Mouse (Mus musculus): ENCODE measurements around the gene Ift88.
"Not testable (repeated sequence)": the region's sequence is repeated elsewhere in the genome, so short reads cannot be mapped to it uniquely, and the experiment has no call there.

The Ift88 gene

DNA sequence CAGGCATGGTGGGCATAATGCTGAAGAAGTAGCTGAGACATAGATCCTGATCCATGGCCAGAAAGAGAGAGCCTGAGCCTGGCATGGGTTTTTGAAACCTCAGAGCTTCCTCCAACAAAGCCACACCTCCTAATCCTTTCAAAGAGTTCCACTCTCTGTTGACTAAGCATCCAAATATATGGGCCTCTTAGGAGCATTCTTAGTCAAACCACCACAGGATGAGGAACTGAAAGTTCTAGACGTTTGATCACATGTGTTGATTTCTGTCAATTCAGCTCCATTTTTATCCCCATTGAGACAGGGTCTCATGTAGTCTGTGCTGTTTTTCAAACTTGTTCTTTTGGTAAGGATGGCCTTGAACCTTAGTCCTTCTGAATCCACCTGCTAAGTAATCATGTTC lies 28.7 kb downstream of the Ift88 start:
- no peak for DNase-seq (ENCODE audit: low read depth, low spot score)

DNA sequence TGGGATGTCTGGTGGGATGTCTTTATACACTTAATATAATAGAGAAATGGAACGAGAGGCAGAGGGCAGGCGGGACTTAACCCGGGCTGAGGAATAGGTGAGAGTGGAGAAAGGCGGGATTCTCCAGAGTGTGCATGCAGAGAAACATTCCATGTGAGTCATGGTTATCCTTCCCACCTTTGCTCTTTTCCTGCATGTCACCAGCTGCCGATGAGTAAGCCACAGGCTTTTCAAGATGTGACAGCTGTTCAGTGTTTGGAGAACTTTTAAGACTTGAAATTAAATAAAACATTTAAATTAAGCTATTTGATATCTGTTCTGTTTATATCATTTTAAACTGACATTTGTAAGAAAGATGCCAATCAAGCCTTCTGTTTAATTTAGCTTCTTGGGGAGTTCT lies 36.0 kb downstream of the Ift88 start:
- no peak for DNase-seq (ENCODE audit: low read depth, low spot score)

DNA sequence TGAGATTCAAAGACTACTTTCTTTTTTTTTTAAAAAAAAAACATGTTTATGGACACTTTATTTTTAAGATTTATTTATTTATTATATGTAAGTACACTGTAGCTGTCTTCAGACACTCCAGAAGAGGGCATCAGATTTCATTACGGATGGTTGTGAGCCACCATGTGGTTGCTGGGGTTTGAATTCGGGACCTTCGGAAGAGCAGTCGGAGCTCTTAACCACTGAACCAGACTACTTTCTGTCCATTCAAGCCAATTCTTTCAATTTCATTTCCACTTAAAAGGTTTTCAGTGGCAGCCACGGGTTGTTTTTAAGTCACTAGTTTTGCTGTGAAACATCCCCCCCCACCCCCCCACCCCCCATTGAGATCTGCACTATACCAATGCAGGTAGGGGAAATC lies 36.5 kb downstream of the Ift88 start:
- not testable (repeated sequence) for DNase-seq (ENCODE audit: low read depth, low spot score)

DNA sequence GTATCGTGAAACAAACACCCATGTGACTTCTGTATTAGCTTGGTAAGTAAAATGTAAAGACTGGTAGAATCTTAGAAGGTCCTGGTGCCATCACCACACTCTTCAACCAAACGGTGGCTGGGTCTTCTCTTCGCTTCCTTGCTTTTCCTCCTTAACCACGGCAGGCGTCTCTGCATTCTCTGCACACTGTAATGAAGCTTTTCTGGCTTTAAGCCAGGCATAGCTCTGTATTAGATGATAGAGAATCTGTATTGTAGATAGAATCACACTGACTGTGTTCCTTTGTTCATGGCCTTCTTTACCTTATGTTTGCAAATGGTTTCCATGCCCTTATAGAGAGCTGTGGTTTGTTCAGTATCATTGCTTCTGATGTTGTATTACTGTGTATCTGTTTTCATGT lies 39.0 kb downstream of the Ift88 start:
- DNase-seq (ENCODE audit: low read depth, low spot score): no peak

DNA sequence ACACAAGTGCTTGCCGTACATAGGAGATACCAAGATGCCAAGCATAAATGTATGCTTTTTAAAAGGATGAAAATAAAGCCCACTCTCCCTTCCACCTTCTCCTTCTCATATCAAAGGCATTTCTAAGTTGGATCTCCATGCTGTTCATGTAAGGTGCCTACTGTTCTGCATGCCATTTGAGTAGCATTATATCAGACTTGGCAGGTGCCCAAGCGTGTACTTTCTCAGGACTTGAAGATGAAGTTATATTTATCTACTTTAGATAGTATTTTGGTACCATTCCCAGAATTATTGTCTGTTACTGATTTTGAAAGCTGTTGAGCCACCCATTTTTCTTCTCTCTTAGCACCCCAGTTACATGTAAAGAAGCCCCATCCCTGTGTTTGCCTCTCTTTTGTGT lies 51.2 kb downstream of the Ift88 start:
- no peak for DNase-seq (ENCODE audit: low read depth, low spot score)

DNA sequence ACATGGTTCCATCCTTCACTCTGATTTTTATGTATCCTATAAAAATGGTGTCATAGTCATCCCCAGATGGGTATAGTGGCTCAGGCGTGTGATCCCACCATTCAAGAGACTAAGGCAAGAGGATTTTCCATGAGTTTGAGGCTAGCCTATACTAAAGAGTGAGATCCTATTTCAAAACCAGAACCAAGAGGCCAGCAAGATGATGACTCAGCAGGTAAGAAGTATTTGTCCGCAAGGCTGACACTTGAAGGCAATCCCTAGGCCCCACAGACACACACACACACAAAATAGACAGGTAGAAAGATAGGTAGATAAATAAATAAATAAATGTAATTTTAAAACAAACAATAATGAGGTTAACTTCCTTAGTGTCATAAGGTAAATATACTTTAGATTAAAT lies 58.4 kb downstream of the Ift88 start:
- no peak for DNase-seq (ENCODE audit: low read depth, low spot score)

DNA sequence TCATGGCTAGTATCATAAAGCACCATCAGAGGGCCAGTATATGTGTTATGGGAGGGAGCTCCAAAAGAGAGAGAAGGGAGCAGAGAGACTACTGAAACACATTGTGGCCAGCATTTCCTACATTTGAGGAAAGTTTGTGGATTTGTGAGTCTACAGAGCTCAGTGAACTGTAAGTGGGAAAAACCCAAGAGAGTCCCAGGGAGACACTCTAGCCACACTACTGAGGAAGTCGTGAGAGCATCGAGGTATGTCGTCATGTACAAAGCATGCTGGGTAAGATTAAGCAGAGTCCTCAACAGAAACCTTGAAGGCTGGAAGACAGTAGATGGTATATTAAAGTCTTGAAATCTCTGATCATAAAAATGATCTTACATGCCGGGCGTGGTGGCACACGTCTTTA lies 60.3 kb downstream of the Ift88 start:
- DNase-seq (ENCODE audit: low read depth, low spot score): no peak

DNA sequence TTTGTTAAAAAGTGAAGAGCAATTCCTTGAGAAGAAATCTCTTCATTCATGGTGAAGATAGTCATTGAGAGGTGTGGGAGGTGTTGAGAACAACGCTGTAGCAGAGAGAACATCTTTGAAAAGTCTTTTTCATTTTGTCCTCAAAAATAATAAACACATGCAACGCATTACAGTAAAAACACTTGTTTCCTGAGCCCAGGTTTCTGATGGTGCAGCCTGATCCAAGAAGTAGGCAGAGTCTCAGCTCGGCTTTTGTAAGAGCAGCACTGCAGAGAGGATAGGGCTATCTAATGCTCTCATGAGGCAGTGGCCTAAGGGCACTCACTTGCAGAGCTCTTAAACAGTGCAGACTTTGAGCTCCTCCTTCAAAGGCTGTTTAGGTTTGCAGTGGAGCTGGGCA lies 65.8 kb downstream of the Ift88 start:
- no peak for DNase-seq (ENCODE audit: low read depth, low spot score)

DNA sequence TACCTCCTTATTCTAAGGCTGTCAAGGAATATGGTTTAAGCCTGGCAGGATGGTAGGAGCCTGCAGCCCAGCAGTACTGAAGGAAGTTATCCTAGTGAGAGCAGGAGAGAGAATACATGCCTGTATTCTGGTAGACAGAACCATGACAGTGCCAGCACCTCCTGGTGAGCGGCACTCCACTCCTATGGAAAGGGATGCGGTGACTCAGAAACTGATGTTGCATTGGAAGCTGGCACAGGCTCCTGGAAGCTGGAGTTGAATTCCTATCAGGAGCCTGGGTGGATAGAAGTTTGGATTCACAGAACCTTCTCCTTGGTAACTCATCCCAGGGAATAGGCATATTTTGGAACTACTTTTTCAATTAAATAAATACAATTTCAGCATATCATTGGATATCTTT lies 70.0 kb downstream of the Ift88 start:
- no peak for DNase-seq (ENCODE audit: low read depth, low spot score)

DNA sequence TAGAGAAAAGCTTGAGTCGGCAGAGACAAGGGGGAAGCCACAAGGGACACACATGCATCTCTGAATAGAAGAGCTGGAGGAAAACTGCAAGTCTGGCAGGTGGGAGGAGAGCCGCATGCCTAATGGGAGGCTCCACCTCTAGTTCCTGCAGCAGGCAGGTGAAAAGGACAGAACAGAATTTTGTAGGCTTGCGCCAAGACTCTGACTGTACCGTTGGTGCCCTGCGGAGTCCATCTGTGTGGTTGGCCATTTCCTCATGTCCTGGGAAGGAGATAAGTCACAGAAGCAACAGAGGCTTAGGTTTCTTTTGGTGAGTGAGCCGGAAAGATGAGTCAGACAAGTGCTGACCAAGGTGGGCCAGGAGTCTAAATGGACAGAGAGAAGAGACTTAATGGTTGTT lies 79.9 kb downstream of the Ift88 start:
- no peak for DNase-seq (ENCODE audit: low read depth, low spot score)

DNA sequence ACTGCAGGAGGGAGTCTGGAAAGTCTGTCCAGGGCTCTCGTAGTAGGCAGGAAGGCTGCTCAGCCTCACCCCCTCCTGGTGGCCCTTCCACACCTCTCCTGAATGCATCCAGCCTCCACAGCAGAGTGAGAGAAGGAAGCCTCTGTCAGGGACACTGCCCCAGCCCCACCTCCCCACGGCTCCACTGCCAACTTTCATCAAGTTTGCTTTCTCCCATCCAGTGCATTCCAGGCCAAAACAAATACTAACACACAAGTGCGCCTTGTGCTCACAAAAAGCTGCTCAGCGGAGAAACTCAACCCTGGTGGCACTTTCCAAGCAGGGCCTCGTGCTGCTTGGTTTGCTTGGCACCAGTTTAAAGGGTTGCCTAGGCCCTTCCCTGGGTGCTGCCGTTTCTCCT lies 85.7 kb downstream of the Ift88 start:
- DNase-seq (ENCODE audit: low read depth, low spot score): no peak

DNA sequence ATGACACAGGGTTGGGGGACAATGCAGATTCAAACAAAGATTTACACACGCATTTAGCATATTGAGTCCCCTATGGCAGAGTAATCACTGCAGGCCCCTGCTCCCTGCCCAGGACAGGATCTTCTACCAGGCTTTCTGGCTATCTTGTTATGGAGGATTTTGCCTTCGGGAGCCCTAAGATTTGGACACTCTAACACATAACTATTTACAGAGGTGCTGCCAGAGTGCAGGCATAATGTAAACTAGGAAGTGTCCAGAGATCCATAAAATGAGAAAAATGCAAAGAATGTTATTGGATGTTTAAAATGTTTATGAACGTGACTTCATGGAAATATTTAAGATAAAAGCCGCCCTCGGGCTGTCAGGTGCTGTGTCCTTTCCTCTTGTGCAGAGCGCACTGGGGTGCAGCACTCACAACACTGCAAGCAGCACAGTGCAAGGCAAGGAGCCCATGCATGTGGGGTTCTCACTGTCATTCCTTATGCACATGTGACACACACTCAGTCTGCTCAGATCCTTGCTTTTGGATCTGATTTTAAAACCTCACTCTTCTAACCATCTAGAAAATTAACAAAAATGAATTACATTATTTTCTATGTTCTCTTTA lies 91.4 kb downstream of the Ift88 start:
- DNase-seq (ENCODE audit: low read depth, low spot score): no peak

DNA sequence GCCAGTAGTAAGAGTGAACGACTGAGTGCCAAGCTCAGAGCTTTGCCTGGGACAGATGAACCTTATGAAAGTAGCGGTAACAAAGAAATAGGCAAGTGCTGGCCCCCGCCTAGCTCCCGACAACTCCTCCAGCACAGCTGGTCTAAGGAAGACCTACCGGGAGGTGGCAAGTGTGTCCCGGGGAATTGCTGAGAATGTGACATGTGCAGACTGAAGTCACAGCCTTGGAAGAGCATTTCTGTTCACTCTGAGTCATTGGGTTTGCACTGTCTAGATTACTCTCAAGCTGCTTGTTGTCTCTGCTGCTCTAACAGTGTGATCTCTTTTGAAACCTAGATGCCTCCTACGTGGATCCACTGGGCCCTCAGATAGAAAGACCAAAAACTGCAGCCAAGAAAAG lies 93.1 kb downstream of the Ift88 start:
- no peak for DNase-seq (ENCODE audit: low read depth, low spot score)

DNA sequence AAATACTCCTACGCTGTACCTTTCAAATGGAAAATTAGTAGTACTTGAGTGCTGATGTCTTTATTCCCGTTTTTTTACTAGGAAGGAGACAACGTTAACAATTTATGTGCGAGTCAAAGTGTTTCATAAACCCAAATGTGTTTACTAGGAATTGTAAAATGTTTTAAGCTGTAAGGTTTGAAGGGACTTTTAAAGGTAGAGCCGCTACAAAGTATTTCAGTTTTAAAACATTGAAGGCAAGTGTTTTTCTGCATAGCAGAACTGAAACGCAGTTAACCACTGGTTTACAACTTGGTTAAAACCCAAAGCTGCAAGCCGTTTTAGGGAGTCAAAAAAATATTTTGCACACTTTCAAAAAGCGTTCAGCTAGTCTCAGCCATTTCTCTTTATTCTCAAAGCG lies 99.9 kb downstream of the Ift88 start:
- DNase-seq (ENCODE audit: low read depth, low spot score): no peak

DNA sequence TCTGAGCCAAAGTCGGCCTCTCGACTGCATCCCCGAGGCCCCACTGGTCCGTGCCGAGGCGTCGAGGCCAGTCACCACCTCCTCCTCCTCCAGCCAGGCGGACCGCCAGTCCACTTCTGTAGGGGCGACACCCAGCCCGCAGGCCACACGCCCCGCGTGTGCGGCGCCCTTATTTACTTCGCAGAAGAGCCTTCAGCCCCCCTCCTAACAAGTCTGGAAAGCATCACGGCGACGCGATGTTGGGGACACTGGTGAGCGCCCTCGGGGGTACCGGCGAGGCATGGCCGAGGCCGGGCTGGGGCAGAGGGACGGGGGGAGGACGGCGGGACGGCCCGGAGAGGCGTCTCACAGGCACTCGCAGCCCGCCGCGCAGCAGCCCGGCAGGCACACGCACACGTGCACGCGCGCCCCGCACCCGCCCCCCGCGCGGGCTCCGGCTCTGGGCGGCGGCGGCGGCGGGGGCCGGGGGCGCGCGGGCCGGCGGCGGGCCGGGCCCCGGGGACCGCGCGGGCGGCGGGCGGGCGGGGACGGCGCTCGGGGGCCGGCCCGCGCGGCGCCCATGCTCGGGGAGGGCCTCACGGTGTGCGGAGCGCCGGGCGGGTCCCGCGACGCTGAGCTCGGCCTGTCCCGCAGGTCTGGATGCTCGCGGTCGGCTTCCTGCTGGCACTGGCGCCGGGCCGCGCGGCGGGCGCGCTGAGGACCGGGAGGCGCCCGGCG lies 101.0 kb downstream of the Ift88 start, which contains the start of gene Il17d:
Il17d (plus strand) TSS at position 107 of the 717 bp plus-strand sequence.
- DNase-seq (ENCODE audit: low read depth, low spot score): peak; percentile 37

DNA sequence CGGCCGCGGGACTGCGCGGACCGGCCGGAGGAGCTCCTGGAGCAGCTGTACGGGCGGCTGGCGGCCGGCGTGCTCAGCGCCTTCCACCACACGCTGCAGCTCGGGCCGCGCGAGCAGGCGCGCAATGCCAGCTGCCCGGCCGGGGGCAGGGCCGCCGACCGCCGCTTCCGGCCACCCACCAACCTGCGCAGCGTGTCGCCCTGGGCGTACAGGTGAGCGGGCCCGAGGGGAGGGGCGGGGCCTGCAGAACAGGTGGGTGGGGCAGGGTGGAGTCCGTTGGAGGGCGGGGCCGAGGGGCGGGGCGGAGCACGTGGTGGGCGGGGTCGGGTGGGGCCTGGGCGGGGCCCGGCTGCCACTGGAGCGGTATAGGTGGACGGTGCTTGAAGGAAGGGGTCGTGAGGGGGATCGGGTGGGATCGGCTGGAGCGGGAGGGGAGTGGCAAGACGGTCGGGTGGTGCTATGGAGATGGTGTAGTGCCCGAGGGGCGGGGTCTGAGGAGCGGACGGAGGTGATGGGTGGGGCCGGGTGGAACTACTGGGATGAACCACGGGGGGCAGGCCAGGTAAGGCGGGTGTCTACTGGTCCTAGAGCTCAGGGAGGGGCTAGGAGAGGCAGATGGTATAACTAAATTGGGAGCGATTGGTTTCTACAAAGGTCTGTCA lies 101.7 kb downstream of the Ift88 start:
- peak; percentile 32 for DNase-seq (ENCODE audit: low read depth, low spot score)

DNA sequence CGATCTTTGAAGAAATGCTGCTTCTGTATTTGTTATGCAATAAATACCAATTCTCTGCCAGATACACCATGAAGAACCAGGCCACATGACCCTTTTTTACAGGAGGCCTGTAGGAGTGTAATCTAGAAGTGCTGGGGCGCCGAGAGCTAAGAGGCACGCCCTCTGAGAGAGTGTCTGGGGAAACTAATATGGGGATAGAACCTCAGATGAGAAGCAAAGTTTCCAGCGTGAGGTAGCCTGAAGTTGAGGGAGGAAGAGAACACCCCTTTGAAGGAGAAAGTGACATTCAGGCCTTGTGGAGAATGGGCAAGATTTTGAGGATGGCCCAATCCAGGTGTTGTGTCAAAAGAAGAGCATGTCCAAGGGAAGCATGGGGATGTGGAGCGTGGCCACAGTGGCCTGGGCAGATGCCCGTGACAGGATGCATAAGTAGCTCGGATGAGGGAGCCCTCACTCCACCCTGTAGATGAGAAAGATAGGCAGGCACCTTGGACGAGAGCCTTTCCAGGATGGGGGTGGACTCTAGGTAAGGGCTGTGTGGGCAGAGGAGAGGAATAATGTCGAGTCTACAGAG lies 102.3 kb downstream of the Ift88 start:
- no peak for DNase-seq (ENCODE audit: low read depth, low spot score)

DNA sequence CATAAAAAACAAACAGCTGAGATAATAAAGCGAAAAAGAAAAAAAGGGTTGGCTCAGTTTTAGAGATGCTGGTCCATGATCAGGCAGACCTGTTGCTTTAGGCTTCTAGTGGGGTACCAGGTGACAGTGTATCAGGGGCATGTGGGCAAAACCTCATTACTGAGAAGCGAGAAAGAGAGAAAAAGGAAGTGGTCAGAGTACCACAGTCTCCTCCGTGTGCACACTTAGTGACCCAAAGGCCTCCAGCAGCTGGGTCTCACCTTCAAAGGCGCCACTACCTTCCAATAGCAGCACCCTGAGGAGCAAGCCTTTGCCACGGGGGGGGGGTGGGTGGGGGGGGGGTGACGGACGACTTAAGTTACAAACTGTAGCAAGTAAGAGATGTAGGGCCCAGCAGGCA lies 103.3 kb downstream of the Ift88 start:
- no peak for DNase-seq (ENCODE audit: low read depth, low spot score)

DNA sequence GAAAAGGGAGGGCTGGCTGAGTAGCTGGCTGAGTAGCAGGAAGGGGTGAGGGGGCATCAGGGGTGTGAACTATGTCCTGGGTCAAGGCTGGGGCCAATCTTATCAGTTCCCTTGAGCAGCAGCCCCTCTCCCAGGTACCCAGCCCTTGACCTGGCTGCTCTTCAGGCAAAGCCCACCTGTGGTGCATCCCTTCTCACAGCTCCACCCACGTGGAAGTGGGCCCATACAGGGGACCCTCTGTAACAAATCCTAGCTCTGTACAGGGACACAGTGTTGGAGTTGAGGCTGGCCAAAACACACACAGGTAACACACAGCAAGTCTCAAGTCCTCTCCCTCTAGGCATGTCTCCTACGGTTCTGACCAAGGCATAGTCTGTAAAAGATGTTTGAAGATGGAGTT lies 103.7 kb downstream of the Ift88 start:
- no peak for DNase-seq (ENCODE audit: low read depth, low spot score)

DNA sequence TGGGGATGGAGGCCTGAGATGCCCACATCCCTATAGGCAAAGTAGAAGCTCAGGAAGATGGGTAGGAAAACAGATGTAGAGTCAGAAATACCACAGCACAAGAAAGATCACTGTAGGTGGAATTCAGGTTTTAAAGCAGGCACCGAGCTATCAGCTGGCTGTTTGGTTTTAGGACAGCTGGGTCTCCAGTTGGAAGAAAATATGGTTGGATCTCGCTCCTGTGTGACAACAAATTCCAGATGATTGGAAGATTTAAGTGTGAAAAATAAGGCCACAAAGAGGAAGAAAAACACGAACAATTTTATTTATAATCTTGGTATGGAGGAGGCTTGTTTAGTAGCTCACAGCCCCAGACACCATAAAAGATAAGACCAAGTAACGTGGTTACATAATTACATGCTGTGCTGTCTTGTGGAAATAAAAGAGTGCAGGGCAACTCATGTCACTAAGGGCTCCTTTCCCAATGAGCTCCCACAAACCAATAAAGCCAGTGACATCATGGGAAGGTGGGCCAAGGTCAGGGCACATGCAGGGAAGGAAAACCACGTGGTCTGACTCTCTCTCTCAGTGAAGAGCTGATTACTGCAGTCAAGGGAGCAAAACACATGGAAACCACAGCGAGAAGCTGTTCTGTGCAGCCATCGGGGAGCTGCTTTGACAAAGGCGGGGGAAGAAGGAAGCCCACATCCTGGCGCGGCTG lies 105.4 kb downstream of the Ift88 start:
- no peak for DNase-seq (ENCODE audit: low read depth, low spot score)

DNA sequence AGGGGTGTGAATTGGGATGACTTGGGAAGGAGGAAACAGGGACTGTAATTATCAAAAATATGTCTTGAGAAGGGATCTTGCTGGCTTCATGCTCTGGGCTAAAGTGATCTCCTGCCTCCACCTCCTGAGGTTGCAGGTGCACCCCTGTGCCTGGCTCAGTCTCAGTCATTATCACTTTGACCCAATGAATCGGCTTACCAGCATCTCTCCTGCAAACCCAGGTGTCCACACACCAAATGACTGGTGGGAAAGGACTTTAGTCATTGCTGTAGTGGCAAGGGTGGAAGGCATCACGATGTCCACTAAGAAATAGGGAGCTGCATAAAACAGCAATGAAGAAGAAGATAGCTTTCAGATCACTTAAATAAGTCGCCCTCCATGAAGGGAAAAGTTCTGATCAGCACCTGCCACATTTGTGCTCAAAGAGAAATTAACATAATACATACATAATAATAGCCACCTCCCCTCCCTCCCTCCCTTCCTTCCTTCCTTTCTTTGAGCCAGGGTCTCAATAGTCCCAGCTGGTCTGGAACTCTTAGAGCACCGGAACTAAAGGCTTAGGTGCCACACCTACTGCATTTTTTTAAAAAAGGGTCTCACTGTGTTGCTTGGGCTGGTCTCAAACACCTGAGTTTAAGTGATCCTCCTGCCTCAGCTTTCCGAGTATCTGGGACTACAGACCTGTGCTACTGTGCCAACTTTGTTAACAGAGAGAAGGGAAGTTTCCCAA lies 106.1 kb downstream of the Ift88 start:
- DNase-seq (ENCODE audit: low read depth, low spot score): no peak

Measured in forelimb bud, embryonic 11.5 days (tissue).